9 mouse cellular contexts compared by ENCODE assay signal in genomic region chr12:52381161-52381967, GRCm38 (mm10).
DNase-seq lines count a peak whose midpoint lies in the region; ATAC-seq and TF ChIP-seq lines count a peak whose summit lies in the region.
"Had no signal": no experiment of that assay in that cellular context is flagged by ENCODE, and none has a peak within 500 bp of the region (broad histone marks: within the 10 kb centered on the region; RNA-seq: fewer than 3 reads in every experiment).

No protein-coding gene starts in this region.

- H3K27me3 ChIP-seq in heart, embryonic 11.5 days (ENCODE audit: control insufficient read depth, insufficient read depth, low read length): no peaks in the 10 kb centered on the region
- no peaks in the 10 kb centered on the region for H3K27me3 ChIP-seq in forebrain, postnatal 0 days (ENCODE audit: insufficient read depth, low read length)
- no peaks in the 10 kb centered on the region for H3K27me3 ChIP-seq in midbrain, embryonic 12.5 days
- H3K27me3 ChIP-seq: liver, embryonic 13.5 days had no signal

- ATAC-seq in heart, embryonic 11.5 days (replicated peaks; ENCODE audit: insufficient number of reproducible peaks, low FRiP score, low TSS enrichment): 0 out of 2 replicates have a peak, but pooled peaks have one; percentile 53
- peak; percentile 80 for ATAC-seq in forebrain, postnatal 0 days
- ATAC-seq in midbrain, embryonic 12.5 days (ENCODE audit: low FRiP score, low read depth): peak; percentile 87

- H3K4me2 ChIP-seq in heart, embryonic 11.5 days: no peak overlapping the region
- H3K4me2 ChIP-seq in forebrain, postnatal 0 days (ENCODE audit: low read depth): no peak overlapping the region
- H3K4me2 ChIP-seq in midbrain, embryonic 12.5 days (replicated peaks): no peak overlapping the region
- H3K4me2 ChIP-seq: liver, embryonic 13.5 days had no signal

- 0 out of 2 replicates have a peak overlapping the region, but pooled peaks have one; percentile 0 for H3K9ac ChIP-seq in heart, embryonic 11.5 days (ENCODE audit: low read depth, low read length)
- H3K9ac ChIP-seq in forebrain, postnatal 0 days: no peak overlapping the region
- H3K9ac ChIP-seq in midbrain, embryonic 12.5 days (replicated peaks): peak overlapping the region; percentile 37; the same call in 1 of the 2 replicates
- H3K9ac ChIP-seq: liver, embryonic 13.5 days had no signal

- TF ChIP-seq CTCF in forebrain, postnatal 0 days (IDR thresholded peaks at IDR 0.05; ENCODE audit: low read depth): no peak

- no peak overlapping the region for H3K4me3 ChIP-seq in heart, embryonic 11.5 days (ENCODE audit: low read depth, low read length)
- H3K4me3 ChIP-seq in forebrain, postnatal 0 days (ENCODE audit: low read depth, low read length): no peak overlapping the region
- no peak overlapping the region for H3K4me3 ChIP-seq in midbrain, embryonic 12.5 days
- H3K4me3 ChIP-seq: liver, embryonic 13.5 days had no signal

- 45% methylated on average over 18 of the region's 18 CpGs for WGBS in heart, embryonic 11.5 days (ENCODE audit: insufficient replicate concordance)
- 45% methylated on average over 18 of the region's 18 CpGs for WGBS in forebrain, postnatal 0 days
- 38% methylated on average over 18 of the region's 18 CpGs for WGBS in midbrain, embryonic 12.5 days

- H3K36me3 ChIP-seq in heart, embryonic 11.5 days (ENCODE audit: control insufficient read depth, insufficient read depth, low read length): no peaks in the 10 kb centered on the region
- H3K36me3 ChIP-seq in forebrain, postnatal 0 days (ENCODE audit: insufficient read depth): no peaks in the 10 kb centered on the region
- no peaks in the 10 kb centered on the region for H3K36me3 ChIP-seq in midbrain, embryonic 12.5 days
- H3K36me3 ChIP-seq: liver, embryonic 13.5 days had no signal

- peaks cover 19% of the 10 kb centered on the region for H3K4me1 ChIP-seq in heart, embryonic 11.5 days (ENCODE audit: control insufficient read depth, insufficient read depth, low read length)
- no peaks in the 10 kb centered on the region for H3K4me1 ChIP-seq in forebrain, postnatal 0 days (ENCODE audit: insufficient read depth)
- H3K4me1 ChIP-seq in midbrain, embryonic 12.5 days: peaks cover 25% of the 10 kb centered on the region

- H3K9me3 ChIP-seq in heart, embryonic 11.5 days (replicated peaks; ENCODE audit: control insufficient read depth, low read length): no peaks in the 10 kb centered on the region
- H3K9me3 ChIP-seq in forebrain, postnatal 0 days (ENCODE audit: low read length): no peaks in the 10 kb centered on the region
- no peaks in the 10 kb centered on the region for H3K9me3 ChIP-seq in midbrain, embryonic 12.5 days
- H3K9me3 ChIP-seq: liver, embryonic 13.5 days had no signal

- no peak overlapping the region for H3K27ac ChIP-seq in heart, embryonic 11.5 days (ENCODE audit: low read depth, low read length)
- no peak overlapping the region for H3K27ac ChIP-seq in forebrain, postnatal 0 days (ENCODE audit: low read depth, low read length)
- H3K27ac ChIP-seq in midbrain, embryonic 12.5 days (replicated peaks): 0 out of 2 replicates have a peak overlapping the region, but pooled peaks have one; percentile 21
- H3K27ac ChIP-seq: liver, embryonic 13.5 days had no signal

- DNase-seq in heart, adult 8-10 months (ENCODE audit: low spot score): no peak
- DNase-seq in NIH3T3 (ENCODE audit: low read depth): peak; percentile 84
- peak; percentile 33 for DNase-seq in forebrain, postnatal 0 days
- no peak for DNase-seq in urinary bladder, postnatal 25 days (ENCODE audit: low spot score)
- DNase-seq in testis, postnatal 10 days (ENCODE audit: low spot score): no peak
- DNase-seq in cerebellum, adult 11-12 months: no peak
- DNase-seq: liver, embryonic 13.5 days had no signal

Comparison
In these comparisons a context has a peak if more than half of its experiments do, and no peak if none do; other contexts are left out.
1. DNase-seq: peak in NIH3T3 (single experiment) and forebrain, postnatal 0 days (single experiment); none in heart, adult 8-10 months (single experiment), urinary bladder, postnatal 25 days (single experiment), testis, postnatal 10 days (single experiment) and cerebellum, adult 11-12 months (single experiment).
2. Peak in every context shown above with its lines, with median percentiles within 50 percentile points of each other: ATAC-seq.